Mouse (Mus musculus) MEL (cell line): ENCODE data around the gene Creb5. TPM values are rescaled to one million over a fixed set of nuclear protein-coding genes. Genes with fewer than 3 reads are reported as not detected.

Source experiments
- DNase-seq: peaks from one replicate; pipeline ENCODE4 v3.0.0; 2011; ENCODE audit warnings: low read depth, low spot score
- H3K27ac ChIP-seq: 2 replicates; pipeline ENCODE4 v1.5.1; 2012; ENCODE audit warnings: low read depth, mild to moderate bottlenecking, control low read depth, low read length, moderate library complexity; ENCODE audit not compliant: control insufficient read depth
- H3K27me3 ChIP-seq, 2 experiments: fragments of 150-350 bp in 1 of 2; sonication (generic) in 1 of 2; 2 replicates each; pipeline ENCODE4 v1.6.1; 2012; ENCODE audit warnings: low read length in 2 of 2, mild to moderate bottlenecking in 2 of 2, improper control_type of control experiment in 1 of 2, moderate library complexity in 1 of 2; ENCODE audit not compliant: insufficient read depth in 2 of 2, control insufficient read depth in 1 of 2
- H3K36me3 ChIP-seq, 2 experiments: 2 replicates each; pipeline ENCODE4 v1.6.1; 2012 to 2014; ENCODE audit warnings: low read length in 2 of 2, improper control_type of control experiment in 1 of 2, inconsistent platforms in 1 of 2, mild to moderate bottlenecking in 1 of 2; ENCODE audit not compliant: insufficient read depth in 2 of 2, control insufficient read depth in 1 of 2
- H3K4me1 ChIP-seq, 2 experiments: fragments of 150-350 bp in 1 of 2; sonication (generic) in 1 of 2; 2 replicates each; pipeline ENCODE4 v1.6.1; 2012; ENCODE audit warnings: low read length in 2 of 2, improper control_type of control experiment in 1 of 2, mild to moderate bottlenecking in 1 of 2; ENCODE audit not compliant: insufficient read depth in 2 of 2, control insufficient read depth in 1 of 2
- H3K4me3 ChIP-seq, 2 experiments: fragments of 150-350 bp in 1 of 2; sonication (generic) in 1 of 2; 2 replicates each; pipeline ENCODE4 v1.5.1; 2012; ENCODE audit warnings: low read depth in 2 of 2, low read length in 2 of 2, mild to moderate bottlenecking in 2 of 2, moderate library complexity in 2 of 2, control low read depth in 1 of 2, improper control_type of control experiment in 1 of 2; ENCODE audit not compliant: control insufficient read depth in 1 of 2, insufficient read depth in 1 of 2
- H3K79me2 ChIP-seq: 2 replicates; pipeline ENCODE4 v1.6.1; 2012; ENCODE audit warnings: mild to moderate bottlenecking, low read length, moderate library complexity; ENCODE audit not compliant: control insufficient read depth, poor library complexity, insufficient read depth
- H3K9ac ChIP-seq: 2 replicates; pipeline ENCODE4 v1.6.1; 2012; ENCODE audit warnings: low read depth, mild to moderate bottlenecking, control low read depth, low read length, moderate library complexity; ENCODE audit not compliant: control insufficient read depth, poor library complexity, severe bottlenecking
- H3K9me3 ChIP-seq: fragments of 150-350 bp; sonication (generic); replicated peaks from 2 replicates; pipeline ENCODE4 v1.6.1; 2012; ENCODE audit warnings: mild to moderate bottlenecking, low read length, improper control_type of control experiment, moderate library complexity; ENCODE audit not compliant: insufficient read depth
- BHLHE40 ChIP-seq: IDR thresholded peaks from 2 replicates; pipeline ENCODE4 v1.6.1; 2012; ENCODE audit warnings: low read depth, mild to moderate bottlenecking, inconsistent platforms, low read length, improper control_type of control experiment, borderline replicate concordance
- CHD1 ChIP-seq: IDR thresholded peaks from 2 replicates; pipeline ENCODE4 v1.6.1; 2012; ENCODE audit warnings: low read depth, mild to moderate bottlenecking, inconsistent platforms, low read length, improper control_type of control experiment
- CHD2 ChIP-seq: IDR thresholded peaks from 2 replicates; pipeline ENCODE4 v1.6.1; 2011; ENCODE audit warnings: low read length, improper control_type of control experiment
- E2F4 ChIP-seq: IDR thresholded peaks from 2 replicates; pipeline ENCODE4 v1.6.1; 2011; ENCODE audit warnings: low read depth, low read length, improper control_type of control experiment, borderline replicate concordance
- ELF1 ChIP-seq: IDR thresholded peaks from 2 replicates; pipeline ENCODE4 v1.6.1; 2014; ENCODE audit warnings: low read depth, mild to moderate bottlenecking, inconsistent platforms, low read length, improper control_type of control experiment, moderate library complexity
- HCFC1 ChIP-seq: IDR thresholded peaks from 2 replicates; pipeline ENCODE4 v1.6.1; 2012; ENCODE audit warnings: low read depth, mild to moderate bottlenecking, inconsistent platforms, low read length, improper control_type of control experiment, moderate library complexity
- KAT2A ChIP-seq: conservative IDR thresholded peaks from 2 replicates; pipeline ENCODE4 v1.6.1; 2012; ENCODE audit warnings: low read depth, low read length, improper control_type of control experiment, inconsistent platforms
- MAX ChIP-seq: IDR thresholded peaks from 2 replicates; pipeline ENCODE4 v1.6.1; 2011; ENCODE audit warnings: low read length, improper control_type of control experiment
- MAZ ChIP-seq: IDR thresholded peaks from 2 replicates; pipeline ENCODE4 v1.6.1; 2012; ENCODE audit warnings: low read depth, mild to moderate bottlenecking, inconsistent platforms, low read length, improper control_type of control experiment
- MXI1 ChIP-seq: IDR thresholded peaks from 2 replicates; pipeline ENCODE4 v1.6.1; 2011; ENCODE audit warnings: mild to moderate bottlenecking, low read depth, low read length, improper control_type of control experiment
- MYC ChIP-seq: IDR thresholded peaks from 2 replicates; pipeline ENCODE4 v1.6.1; 2011; ENCODE audit warnings: low read depth, mild to moderate bottlenecking, low read length, improper control_type of control experiment, moderate library complexity
- NRF1 ChIP-seq: IDR thresholded peaks from 2 replicates; pipeline ENCODE4 v1.6.1; 2014; ENCODE audit warnings: low read depth, mild to moderate bottlenecking, inconsistent platforms, low read length, improper control_type of control experiment, moderate library complexity; ENCODE audit not compliant: poor library complexity, insufficient read depth, severe bottlenecking
- POLR2A ChIP-seq, 2 experiments: IDR thresholded peaks; 2 replicates each; pipeline ENCODE4 v1.6.1; 2011 to 2012; ENCODE audit warnings: low read length in 2 of 2, mild to moderate bottlenecking in 2 of 2, control low read depth in 1 of 2, improper control_type of control experiment in 1 of 2, low read depth in 1 of 2, moderate library complexity in 1 of 2; ENCODE audit not compliant: control insufficient read depth in 1 of 2, insufficient read depth in 1 of 2, poor library complexity in 1 of 2
- POLR2AphosphoS5 ChIP-seq: IDR thresholded peaks from 2 replicates; pipeline ENCODE4 v1.6.1; 2012; ENCODE audit warnings: low read depth, borderline replicate concordance, mild to moderate bottlenecking, inconsistent platforms, low read length, moderate library complexity, mixed read lengths
- RAD21 ChIP-seq: IDR thresholded peaks from 2 replicates; pipeline ENCODE4 v1.6.1; 2011; ENCODE audit warnings: mild to moderate bottlenecking, low read depth, low read length, improper control_type of control experiment
- SMC3 ChIP-seq: IDR thresholded peaks from 2 replicates; pipeline ENCODE4 v1.6.1; 2011; ENCODE audit warnings: low read depth, low read length, improper control_type of control experiment
- TAL1 ChIP-seq: IDR thresholded peaks from 2 replicates; pipeline ENCODE4 v1.6.1; 2012; ENCODE audit warnings: mild to moderate bottlenecking, inconsistent platforms, low read length, moderate library complexity, mixed read lengths
- UBTF ChIP-seq: IDR thresholded peaks from 2 replicates; pipeline ENCODE4 v1.6.1; 2012; ENCODE audit warnings: low read depth, mild to moderate bottlenecking, inconsistent platforms, low read length, improper control_type of control experiment, moderate library complexity, borderline replicate concordance; ENCODE audit not compliant: insufficient read depth
- USF1 ChIP-seq: IDR thresholded peaks from 2 replicates; pipeline ENCODE4 v1.6.1; 2014; ENCODE audit warnings: low read depth, mild to moderate bottlenecking, inconsistent platforms, low read length, improper control_type of control experiment, moderate library complexity
- USF2 ChIP-seq, 2 experiments: IDR thresholded peaks; 2 replicates each; pipeline ENCODE4 v1.6.1; 2011 to 2012; ENCODE audit warnings: improper control_type of control experiment in 2 of 2, low read length in 2 of 2, borderline replicate concordance in 1 of 2, inconsistent platforms in 1 of 2, low read depth in 1 of 2, mild to moderate bottlenecking in 1 of 2; ENCODE audit not compliant: insufficient read depth in 1 of 2
- ZC3H11A ChIP-seq: IDR thresholded peaks from 2 replicates; pipeline ENCODE4 v1.6.1; 2012; ENCODE audit warnings: low read depth, mild to moderate bottlenecking, inconsistent platforms, low read length, improper control_type of control experiment
- ZKSCAN1 ChIP-seq: IDR thresholded peaks from 2 replicates; pipeline ENCODE4 v1.6.1; 2012; ENCODE audit warnings: low read depth, mild to moderate bottlenecking, inconsistent platforms, low read length, improper control_type of control experiment, moderate library complexity
- ZNF384 ChIP-seq: IDR thresholded peaks from 2 replicates; pipeline ENCODE4 v1.6.1; 2012; ENCODE audit warnings: low read depth, mild to moderate bottlenecking, inconsistent platforms, low read length, improper control_type of control experiment
- polyA plus RNA-seq, 2 experiments: library from polyadenylated mRNA; stranded (reverse) in 1 of 2; unstranded in 1 of 2; fragments of >175 nt in 1 of 2; fragments of >200 nt in 1 of 2; gene quantifications; 2 replicates each; pipeline versions ENCODE4 v1.2.1 to v1.2.4; 2012; ENCODE audit warnings: low replicate concordance in 2 of 2, low read depth in 1 of 2; ENCODE audit not compliant: insufficient read length in 2 of 2, insufficient read depth in 1 of 2, missing spikeins in 1 of 2
- total RNA-seq: library from RNA; depleted of rRNA; stranded (reverse); fragments of 300-350 nt; gene quantifications from 2 replicates; pipeline ENCODE4 v1.2.3, GENCODE M21; 2012

Gene Creb5
- total and polyA plus RNA-seq, 3 experiments, result not detected

DNA sequence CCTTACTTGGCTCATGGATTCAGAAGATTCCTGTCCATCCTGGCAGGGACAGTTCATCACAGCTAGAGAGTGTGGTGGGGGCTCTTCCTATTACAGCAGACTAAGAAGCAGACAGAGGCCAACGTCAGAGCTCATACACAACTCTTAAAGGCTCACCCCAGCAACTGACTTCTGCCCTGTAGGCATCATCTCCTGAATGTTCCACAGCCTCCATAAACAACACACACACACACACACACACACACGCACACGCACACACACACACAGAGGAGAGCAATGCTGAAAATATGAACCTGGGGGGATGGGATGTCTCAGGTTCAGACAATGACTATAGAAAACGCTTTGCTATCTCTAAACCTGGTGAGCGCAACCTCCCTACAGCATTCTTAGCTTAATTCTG, 208.6 kb downstream of the Creb5 start:
- no peak overlapping the region for H3K4me3 ChIP-seq
- H3K9ac ChIP-seq, result no peak overlapping the region
- TF ChIP-seq RAD21 (no peak), MAX (no peak), POLR2AphosphoS5 (no peak), TAL1 (no peak)
- H3K79me2 ChIP-seq, result no peaks in the 10 kb centered on the region
- no peaks in the 10 kb centered on the region for H3K4me1 ChIP-seq
- no peak for DNase-seq
- H3K27me3 ChIP-seq, result no peaks in the 10 kb centered on the region
- no peaks in the 10 kb centered on the region for H3K36me3 ChIP-seq
- H3K9me3 ChIP-seq, result no peaks in the 10 kb centered on the region
- no peak overlapping the region for H3K27ac ChIP-seq

DNA sequence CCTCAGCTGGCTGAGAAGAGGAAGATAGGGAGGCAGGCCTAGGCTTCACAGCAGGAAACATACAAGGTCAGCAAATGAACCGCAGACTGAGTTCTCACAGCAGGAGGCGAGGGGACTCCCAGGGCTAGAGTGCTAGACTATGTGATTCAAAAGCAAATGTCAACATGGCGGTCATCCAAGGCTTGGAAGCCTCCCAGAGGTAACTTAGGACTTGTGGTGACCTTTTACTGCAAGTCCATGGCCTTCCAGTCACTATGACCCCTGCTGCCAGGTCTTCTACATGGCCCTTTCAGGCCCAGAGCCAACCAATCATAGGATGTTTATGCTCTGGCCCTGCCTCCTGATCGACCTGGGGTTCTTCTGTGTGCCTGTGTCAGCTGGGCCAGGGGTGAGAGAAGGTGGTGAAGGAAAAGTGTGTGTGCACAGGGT, 209.3 kb downstream of the Creb5 start:
- Histone ChIP-seq H3K27ac (no peak overlapping the region), H3K27me3 (no peaks in the 10 kb centered on the region)
- DNase-seq, result no peak
- TF ChIP-seq MXI1, result no peak
- no peak for TF ChIP-seq E2F4
- TF ChIP-seq RAD21, result no peak
- no peak for TF ChIP-seq ZNF384
- no peak for TF ChIP-seq MYC
- no peak for TF ChIP-seq POLR2AphosphoS5
- TF ChIP-seq POLR2A (IDR thresholded peaks at IDR 0.05; ENCODE audit: control insufficient read depth in 1 of 2, insufficient read depth in 1 of 2, low read depth in 1 of 2, low read length in 2 of 2, poor library complexity in 1 of 2), result no peak
- no peak for TF ChIP-seq CHD2
- TF ChIP-seq ZC3H11A, result no peak
- TF ChIP-seq ELF1, result no peak
- TF ChIP-seq, all 39 proteins: peak for 0
- Histone ChIP-seq H3K9me3 (no peaks in the 10 kb centered on the region), H3K79me2 (no peaks in the 10 kb centered on the region), H3K36me3 (no peaks in the 10 kb centered on the region), H3K4me3 (no peak overlapping the region), H3K9ac (no peak overlapping the region), H3K4me1 (no peaks in the 10 kb centered on the region)

DNA sequence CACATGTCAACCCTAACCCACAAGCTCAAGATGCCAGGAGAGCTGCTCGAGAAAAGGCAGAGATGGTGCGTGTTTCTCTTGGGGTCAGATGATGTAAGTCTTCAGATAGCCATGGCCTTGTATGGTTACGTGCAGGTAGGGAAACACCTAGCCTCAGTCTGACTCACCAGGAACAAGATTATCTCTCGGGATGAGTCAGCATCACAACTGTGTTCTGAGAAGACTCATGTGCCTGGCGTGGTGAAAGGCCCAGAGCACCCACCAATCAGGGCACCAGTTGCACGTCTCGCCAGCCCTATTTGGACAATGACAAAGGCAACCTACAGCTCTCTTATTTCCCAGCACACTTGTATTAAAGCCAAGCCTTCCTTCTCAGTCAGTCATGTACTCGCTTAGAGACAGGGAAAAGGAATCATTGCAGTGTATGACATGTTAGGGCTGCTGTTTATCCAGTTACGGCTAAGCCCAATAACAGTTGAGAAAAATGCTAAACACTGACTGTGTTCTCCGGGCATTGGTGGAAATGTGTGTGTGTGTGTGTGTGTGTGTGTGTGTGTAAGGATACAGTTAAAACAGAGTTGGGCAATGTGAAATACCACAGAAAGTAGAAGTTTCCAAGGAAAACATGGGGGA, 210.9 kb downstream of the Creb5 start:
- Histone ChIP-seq H3K27ac (no peak overlapping the region), H3K4me1 (no peaks in the 10 kb centered on the region), H3K36me3 (no peaks in the 10 kb centered on the region), H3K4me3 (no peak overlapping the region), H3K27me3 (no peaks in the 10 kb centered on the region), H3K9me3 (no peaks in the 10 kb centered on the region), H3K9ac (no peak overlapping the region)
- TF ChIP-seq BHLHE40 (no peak), POLR2AphosphoS5 (no peak), MXI1 (no peak), MAX (no peak), MAZ (no peak), KAT2A (no peak), HCFC1 (no peak), CHD1 (no peak), USF1 (no peak), SMC3 (no peak), UBTF (no peak), USF2 (IDR thresholded peaks at IDR 0.05; ENCODE audit: borderline replicate concordance in 1 of 2, insufficient read depth in 1 of 2, low read depth in 1 of 2, low read length in 2 of 2) (no peak), ELF1 (no peak), NRF1 (no peak), RAD21 (no peak), ZKSCAN1 (no peak)
- TF ChIP-seq, all 39 proteins: peak for 0
- DNase-seq, result no peak
- no peaks in the 10 kb centered on the region for H3K79me2 ChIP-seq
